Mouse (Mus musculus) kidney, postnatal 0 days (tissue): ENCODE measurements around the gene Aoc1. TPM values are rescaled to one million over a fixed set of nuclear protein-coding genes. Genes with fewer than 3 reads are reported as not detected.
"Not testable (repeated sequence)": the region's sequence is repeated elsewhere in the genome, so short reads cannot be mapped to it uniquely, and the experiment has no call there.

Experiments used
- ATAC-seq: fragments of 200-750 bp; cut with Nextera tagmentation; replicated peaks from 2 replicates; pipeline ENCODE4 v1.8.0; 2017; ENCODE audit warnings: low read depth, moderate number of reproducible peaks, moderate TSS enrichment, moderate library complexity; ENCODE audit not compliant: low FRiP score
- DNase-seq: peaks from one replicate; pipeline ENCODE4 v3.0.0-alpha.2; 2016; ENCODE audit warnings: low spot score
- H3K27ac ChIP-seq: fragments of 300-500 bp; sonication (generic); 2 replicates; pipeline ENCODE4 v1.5.1; 2014; ENCODE audit warnings: mild to moderate bottlenecking
- H3K27me3 ChIP-seq: fragments of 300-500 bp; sonication (generic); 2 replicates; pipeline ENCODE4 v1.6.1; 2014; ENCODE audit warnings: low read length, mixed read lengths; ENCODE audit not compliant: insufficient read depth
- H3K36me3 ChIP-seq: fragments of 300-500 bp; sonication (generic); 2 replicates; pipeline ENCODE4 v1.6.1; 2014; ENCODE audit warnings: low read length, mixed read lengths; ENCODE audit not compliant: insufficient read depth
- H3K4me1 ChIP-seq: fragments of 300-500 bp; sonication (generic); replicated peaks from 2 replicates; pipeline ENCODE4 v1.6.1; 2014; ENCODE audit warnings: antibody characterized with exemption, low read length, mixed read lengths; ENCODE audit not compliant: insufficient read depth
- H3K4me2 ChIP-seq: fragments of 300-500 bp; sonication (generic); 2 replicates; pipeline ENCODE4 v1.6.1; 2014; ENCODE audit warnings: mild to moderate bottlenecking, low read length, moderate library complexity, mixed read lengths
- H3K4me3 ChIP-seq: fragments of 300-500 bp; sonication (generic); replicated peaks from 2 replicates; pipeline ENCODE4 v1.5.1; 2014; ENCODE audit warnings: low read depth, low read length
- H3K9ac ChIP-seq: fragments of 300-500 bp; sonication (generic); 2 replicates; pipeline ENCODE4 v1.6.1; 2014; ENCODE audit warnings: low read depth, low read length
- H3K9me3 ChIP-seq: fragments of 300-500 bp; sonication (generic); replicated peaks from 2 replicates; pipeline ENCODE4 v1.6.1; 2016; ENCODE audit warnings: low read length, inconsistent platforms, mixed read lengths
- CTCF ChIP-seq: IDR thresholded peaks from 2 replicates; pipeline ENCODE4 v1.5.1; 2016; ENCODE audit warnings: antibody characterized with exemption, low read depth, mild to moderate bottlenecking, moderate library complexity
- WGBS: fragments of 180-500 bp; shearing (Covaris S2); extraction: QIAGEN DNeasy Blood & Tissue Kit; methylation state at CpG from one replicate; pipeline ENCODE4 v1.1.7; 2014; 5-methylcytosine and 5-hydroxymethylcytosine counted together
- polyA plus RNA-seq: library from polyadenylated mRNA; unstranded; fragments of >200 nt; fragmentation: Nextera tagmentation; extraction: Ambion mirVana; gene quantifications from 2 replicates; pipeline ENCODE4 v1.2.1, GENCODE M21; 2015

Aoc1 gene
- polyA plus RNA-seq, 1 experiment from 2014 or later = 11.0 TPM

DNA sequence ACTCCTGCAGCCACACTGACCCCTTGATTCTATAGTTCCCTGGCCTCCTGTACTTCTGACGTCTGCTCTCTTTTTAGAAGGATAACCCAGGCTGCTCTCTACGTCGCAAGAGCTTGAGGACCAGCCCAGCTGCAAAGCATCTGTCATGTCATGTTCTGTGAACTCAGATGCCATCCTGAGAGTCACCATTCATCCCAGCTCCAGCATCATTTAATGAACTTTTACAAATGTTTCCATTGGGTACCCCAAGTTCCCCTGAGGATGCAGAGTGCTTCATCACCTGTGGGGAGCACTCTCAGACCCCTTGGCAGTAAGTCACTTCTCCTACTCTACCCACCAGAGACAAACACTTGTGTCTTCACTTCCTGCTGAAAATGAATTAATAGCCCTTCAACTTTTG is 8.5 kb upstream of the Aoc1 start:
- no peak overlapping the region for H3K4me3 ChIP-seq
- H3K4me1 ChIP-seq = peaks cover 9% of the 10 kb centered on the region; the same call in 1 of the 2 replicates
- no peak for ATAC-seq
- H3K9me3 ChIP-seq = no peaks in the 10 kb centered on the region
- peak overlapping the region; percentile 87; the same call in 1 of the 2 replicates for H3K27ac ChIP-seq
- TF ChIP-seq CTCF = no peak
- no peak overlapping the region for H3K9ac ChIP-seq
- H3K27me3 ChIP-seq = no peaks in the 10 kb centered on the region
- no peak overlapping the region for H3K4me2 ChIP-seq
- H3K36me3 ChIP-seq = no peaks in the 10 kb centered on the region
- 43% methylated on average over 3 of the region's 3 CpGs for WGBS
- no peak for DNase-seq

DNA sequence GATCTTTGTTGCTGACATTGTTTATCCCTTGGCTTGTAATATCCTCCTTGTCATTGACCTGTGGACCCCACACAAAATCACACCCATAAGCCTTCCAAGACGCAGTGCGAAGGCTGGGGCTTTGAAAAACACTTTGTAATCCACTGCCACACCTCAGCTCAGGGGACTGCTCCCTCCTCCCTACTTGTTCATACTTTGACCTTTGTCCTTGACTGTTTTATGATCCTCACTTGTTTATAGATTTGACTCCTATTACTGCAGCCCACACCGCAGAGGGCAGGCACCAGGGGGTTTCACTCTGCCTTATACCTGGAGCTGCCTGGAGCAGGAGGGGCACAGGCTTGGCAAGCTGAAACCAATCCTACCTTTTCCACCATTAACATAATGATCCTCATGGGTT is 8.0 kb upstream of the Aoc1 start:
- TF ChIP-seq CTCF = no peak
- ATAC-seq (no peak), DNase-seq (no peak)
- Histone ChIP-seq H3K9me3 (no peaks in the 10 kb centered on the region), H3K27ac (peak overlapping the region; percentile 87), H3K4me1 (peaks cover 9% of the 10 kb centered on the region; the same call in 1 of the 2 replicates), H3K9ac (no peak overlapping the region), H3K36me3 (no peaks in the 10 kb centered on the region), H3K4me3 (no peak overlapping the region), H3K4me2 (no peak overlapping the region), H3K27me3 (no peaks in the 10 kb centered on the region)
- 36% methylated on average over 3 of the region's 3 CpGs for WGBS

DNA sequence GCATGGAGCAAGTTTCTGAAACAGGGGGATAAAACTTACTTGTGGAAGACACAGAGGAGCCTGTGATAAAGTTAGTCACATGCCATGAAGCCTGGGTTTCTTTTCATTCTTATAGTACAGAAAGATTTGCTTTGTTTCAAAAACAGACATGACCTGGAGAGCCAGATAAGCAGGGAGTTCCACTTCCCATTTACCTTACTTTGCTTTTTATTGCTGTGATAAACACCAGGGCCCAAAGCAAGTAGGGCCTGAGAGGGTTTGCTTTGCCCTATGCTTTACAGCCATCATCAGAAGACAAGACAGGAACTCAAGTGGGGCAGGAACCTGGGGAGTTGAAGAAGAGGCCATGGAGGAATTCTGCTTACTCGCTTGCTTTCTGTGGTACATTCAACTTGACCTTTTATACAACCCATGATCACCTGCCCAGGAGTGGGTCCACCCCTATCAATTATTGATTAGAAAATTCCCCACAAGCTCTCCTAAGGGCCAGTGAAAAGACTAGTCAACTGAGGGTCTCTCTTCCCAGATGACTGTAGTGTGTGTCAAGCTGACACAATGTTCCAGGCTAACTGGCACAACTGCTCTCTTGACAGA is 7.4 kb upstream of the Aoc1 start:
- no peak overlapping the region for H3K9ac ChIP-seq
- H3K27me3 ChIP-seq = no peaks in the 10 kb centered on the region
- no peaks in the 10 kb centered on the region for H3K9me3 ChIP-seq
- DNase-seq (no peak), ATAC-seq (no peak)
- H3K4me1 ChIP-seq = peaks cover 8% of the 10 kb centered on the region; the same call in 1 of the 2 replicates
- H3K4me3 ChIP-seq = no peak overlapping the region
- H3K27ac ChIP-seq = peak overlapping the region; percentile 87
- no peaks in the 10 kb centered on the region for H3K36me3 ChIP-seq
- no peak overlapping the region for H3K4me2 ChIP-seq
- WGBS = 77% methylated on average over 1 of the region's 1 CpGs
- no peak for TF ChIP-seq CTCF

DNA sequence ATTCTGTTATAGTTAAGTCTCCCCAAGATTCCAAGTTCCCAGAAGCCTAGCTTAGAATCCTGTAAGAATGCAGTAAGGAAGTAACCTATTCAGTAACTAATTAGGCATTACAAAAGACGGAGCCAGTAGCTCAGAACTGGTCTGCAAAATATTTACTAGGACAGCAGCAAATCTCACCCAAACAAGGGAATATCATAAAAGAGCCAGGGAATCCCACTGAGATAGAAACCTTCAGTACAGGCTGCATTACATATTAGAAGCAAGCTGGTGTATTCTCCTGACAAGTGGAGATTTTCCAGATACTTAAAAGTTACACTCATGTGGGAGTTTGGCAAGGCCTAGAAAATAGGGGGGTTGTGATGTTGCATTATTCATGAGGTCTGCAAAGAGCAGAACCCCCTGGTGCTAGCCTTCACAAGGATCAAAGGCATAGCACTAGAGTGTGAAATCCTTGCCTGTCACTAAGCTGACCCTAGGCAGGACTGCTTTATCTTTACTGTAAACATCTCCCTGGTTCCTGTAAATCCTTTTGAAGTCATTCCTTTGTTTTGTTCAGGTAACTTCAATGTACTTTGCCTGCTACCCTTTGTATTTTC is 6.2 kb upstream of the Aoc1 start:
- 32% methylated on average over 1 of the region's 1 CpGs for WGBS
- not testable (repeated sequence) for H3K9ac ChIP-seq, H3K27me3 ChIP-seq, H3K9me3 ChIP-seq, H3K4me2 ChIP-seq, H3K4me3 ChIP-seq, H3K4me1 ChIP-seq, ATAC-seq, H3K36me3 ChIP-seq
- DNase-seq = peak; percentile 45
- peak overlapping the region; percentile 87 for H3K27ac ChIP-seq

DNA sequence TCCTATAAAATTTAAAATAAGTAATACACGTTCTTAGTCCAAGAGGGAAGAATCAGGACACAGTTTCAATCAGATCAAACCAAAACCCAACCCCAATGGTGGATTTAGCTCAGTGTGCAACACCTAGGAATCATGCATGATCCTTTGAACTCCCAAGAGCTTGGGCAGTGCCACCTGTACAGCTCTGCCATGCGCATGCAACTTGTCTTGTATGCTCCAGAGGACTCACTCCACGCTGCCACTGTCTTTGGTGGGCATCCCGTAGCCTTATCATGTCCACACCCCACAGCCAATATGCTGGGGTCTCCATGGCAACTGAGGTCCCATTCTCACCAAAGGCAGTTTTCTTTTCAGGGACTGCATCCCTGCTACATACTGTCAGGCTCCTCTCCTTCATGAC is 5.5 kb upstream of the Aoc1 start:
- Histone ChIP-seq H3K9ac (no peak overlapping the region), H3K9me3 (no peaks in the 10 kb centered on the region), H3K27ac (peak overlapping the region; percentile 87), H3K4me2 (no peak overlapping the region), H3K4me1 (no peaks in the 10 kb centered on the region; the same call in 1 of the 2 replicates), H3K36me3 (no peaks in the 10 kb centered on the region), H3K4me3 (no peak overlapping the region), H3K27me3 (no peaks in the 10 kb centered on the region)
- WGBS = 72% methylated on average over 4 of the region's 4 CpGs
- no peak for TF ChIP-seq CTCF
- no peak for ATAC-seq
- DNase-seq = no peak

DNA sequence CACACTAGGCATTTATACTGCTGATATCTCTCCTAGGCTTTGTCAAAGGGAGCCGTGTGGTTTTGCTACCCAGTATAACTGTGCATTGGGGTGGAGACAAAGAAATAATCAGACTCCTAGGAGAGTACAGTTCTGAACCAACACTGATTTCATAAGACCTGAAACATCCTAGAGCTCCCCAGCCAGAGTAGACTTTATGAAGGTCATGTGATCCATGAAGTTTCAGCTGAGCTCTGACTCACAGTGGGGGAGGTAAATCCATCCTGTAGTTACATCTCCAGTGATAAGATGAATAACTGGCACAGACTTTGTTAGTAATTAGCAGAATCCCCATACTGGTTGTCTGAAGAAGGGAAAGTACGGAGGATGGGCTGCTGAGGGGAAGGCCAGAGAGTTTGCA is 2.9 kb upstream of the Aoc1 start:
- 70% methylated on average over 2 of the region's 2 CpGs for WGBS
- ATAC-seq = no peak

More for the DNA sequence above, 2.9 kb upstream of the Aoc1 start:
- no peaks in the 10 kb centered on the region for H3K9me3 ChIP-seq
- H3K4me2 ChIP-seq = no peak overlapping the region
- no peaks in the 10 kb centered on the region; the same call in 1 of the 2 replicates for H3K4me1 ChIP-seq
- H3K9ac ChIP-seq = no peak overlapping the region
- H3K27ac ChIP-seq = no peak overlapping the region
- TF ChIP-seq CTCF = no peak
- H3K36me3 ChIP-seq = no peaks in the 10 kb centered on the region
- H3K4me3 ChIP-seq = no peak overlapping the region
- DNase-seq = no peak
- H3K27me3 ChIP-seq = no peaks in the 10 kb centered on the region
